ENCODE assay signal across 8 mouse cellular contexts in the genomic region with DNA sequence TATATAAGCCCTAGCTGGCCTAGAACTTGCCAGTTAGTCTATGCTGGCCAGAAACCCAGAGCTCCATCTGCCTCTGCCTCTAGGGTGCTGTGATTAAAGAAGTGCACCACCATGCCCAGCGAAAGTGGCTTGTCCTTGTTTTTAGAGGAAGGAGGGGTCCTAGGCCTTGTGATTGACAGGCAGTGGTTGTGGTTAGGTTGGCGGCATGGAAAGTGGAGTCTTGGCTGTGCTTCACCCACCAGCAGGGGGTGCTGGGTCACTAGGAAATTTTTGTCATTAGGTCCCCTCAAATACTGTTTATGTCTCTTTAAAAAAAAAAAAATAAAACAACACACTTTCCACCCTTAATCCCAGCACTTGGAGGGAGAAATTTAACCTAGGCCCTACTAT. TPM values are rescaled to one million over a fixed set of nuclear protein-coding genes. Genes with fewer than 3 reads are reported as not detected.
A peak's percentile ranks its signal among the peaks of the same experiment; 100 is the strongest.
DNase-seq lines count a peak whose midpoint lies in the region; ATAC-seq and TF ChIP-seq lines count a peak whose summit lies in the region.

No protein-coding gene starts in this region.

- intact Hi-C loops in left cerebral cortex, postnatal 25 days (cut with DNase I) = no loop called here

- H3K4me3 ChIP-seq in layer of hippocampus, adult 2 months = no peak overlapping the region
- H3K4me3 ChIP-seq in midbrain, embryonic 16.5 days (ENCODE audit: low read depth, low read length) = no peak overlapping the region

- H3K36me3 ChIP-seq in midbrain, embryonic 16.5 days (ENCODE audit: control insufficient read depth, insufficient read depth, low read length) = no peaks in the 10 kb centered on the region

- H3K9me3 ChIP-seq in midbrain, embryonic 16.5 days (replicated peaks; ENCODE audit: control insufficient read depth, low read length, poor library complexity, severe bottlenecking) = no peaks in the 10 kb centered on the region

- 25% methylated on average over 2 of the region's 2 CpGs for WGBS in midbrain, embryonic 16.5 days

- ATAC-seq in midbrain, embryonic 16.5 days = peak; percentile 55; the same call in 1 of the 2 replicates

- peak; percentile 74 for TF ChIP-seq CTCF in layer of hippocampus, adult 2 months (conservative IDR thresholded peaks at IDR 0.05)

- no peak overlapping the region for H3K27ac ChIP-seq in layer of hippocampus, adult 2 months
- no peak overlapping the region for H3K27ac ChIP-seq in midbrain, embryonic 16.5 days (ENCODE audit: low read length)

- H3K27me3 ChIP-seq in midbrain, embryonic 16.5 days (ENCODE audit: control insufficient read depth, insufficient read depth, low read depth, low read length) = no peaks in the 10 kb centered on the region; the same call in 1 of the 2 replicates

- H3K4me1 ChIP-seq in midbrain, embryonic 16.5 days (ENCODE audit: control insufficient read depth, insufficient read depth, low read length) = no peaks in the 10 kb centered on the region

- no peak for DNase-seq in layer of hippocampus, adult 2 months (ENCODE audit: low spot score in 2 of 2)
- DNase-seq in layer of hippocampus, adult 18-20 months (ENCODE audit: low spot score in 2 of 2) = no peak
- DNase-seq in ES-CJ7 (ENCODE audit: low read depth, low spot score) (peak; percentile 81), MN1 (ENCODE audit: low spot score) (no peak)
- peak; percentile 64 for DNase-seq in embryo, embryonic 10.5 days (ENCODE audit: low spot score)
- no peak for DNase-seq in spleen, adult 12 weeks (ENCODE audit: low spot score)
- DNase-seq in left cerebral cortex, postnatal 25 days (ENCODE audit: low spot score in 2 of 2) = no peak

- H3K9ac ChIP-seq in midbrain, embryonic 16.5 days (ENCODE audit: low read depth, low read length) = no peak overlapping the region

- H3K4me2 ChIP-seq in midbrain, embryonic 16.5 days (ENCODE audit: low read length) = no peak overlapping the region

RNA-seq across cellular contexts. Expression of gene Mocs3, which starts 18.4 kb away (rescaled TPM):
- total RNA-seq in layer of hippocampus, adult 2 months (2021) = 10 to 100 TPM; 20.7 to 20.9 TPM
- 10 to 100 TPM; 18.1 to 18.2 TPM for total RNA-seq in layer of hippocampus, adult 18-20 months (2021)
- 7.5 and 8.5 TPM in 2 replicates for polyA plus RNA-seq in midbrain, embryonic 16.5 days (2015; fragmentation: Nextera tagmentation; extraction: Ambion mirVana)
- total RNA-seq in left cerebral cortex, postnatal 25 days (2021) = 10 to 100 TPM; 15.4 to 16.6 TPM

RNA-seq across cellular contexts. Expression of gene Dpm1, which starts 18.5 kb away (rescaled TPM):
- 10 to 100 TPM; 56.9 to 69.9 TPM for total RNA-seq in layer of hippocampus, adult 2 months (2021)
- total RNA-seq in layer of hippocampus, adult 18-20 months (2021) = 10 to 100 TPM; 68.3 to 74.5 TPM
- 80.3 and 83.4 TPM in 2 replicates for polyA plus RNA-seq in midbrain, embryonic 16.5 days (2015; fragmentation: Nextera tagmentation; extraction: Ambion mirVana)
- 10 to 100 TPM; 54.6 to 55.4 TPM for total RNA-seq in left cerebral cortex, postnatal 25 days (2021)

RNA-seq across cellular contexts. Expression of gene Gm20716, which starts 18.7 kb away (rescaled TPM):
- 10 to 100 TPM; 29.4 to 34.4 TPM for total RNA-seq in layer of hippocampus, adult 2 months (2021)
- total RNA-seq in layer of hippocampus, adult 18-20 months (2021) = 10 to 100 TPM; 24.7 to 31.3 TPM
- polyA plus RNA-seq in midbrain, embryonic 16.5 days (2015; fragmentation: Nextera tagmentation; extraction: Ambion mirVana) = 18.2 and 21.7 TPM in 2 replicates
- 10 to 100 TPM; 33.6 to 38.8 TPM for total RNA-seq in left cerebral cortex, postnatal 25 days (2021)

RNA-seq across cellular contexts. Expression of gene Kcng1, which starts 32.7 kb away (rescaled TPM):
- 10 to 100 TPM; 37.9 to 39.8 TPM for total RNA-seq in layer of hippocampus, adult 2 months (2021)
- 10 to 100 TPM; 43.9 to 51.6 TPM for total RNA-seq in layer of hippocampus, adult 18-20 months (2021)
- 3.5 and 3.6 TPM in 2 replicates for polyA plus RNA-seq in midbrain, embryonic 16.5 days (2015; fragmentation: Nextera tagmentation; extraction: Ambion mirVana)
- total RNA-seq in left cerebral cortex, postnatal 25 days (2021) = 10 to 100 TPM; 34.1 to 43.2 TPM

RNA-seq across cellular contexts. Expression of gene Adnp, which starts 41.9 kb away (rescaled TPM):
- 10 to 100 TPM; 90.5 to 96.3 TPM for total RNA-seq in layer of hippocampus, adult 2 months (2021)
- total RNA-seq in layer of hippocampus, adult 18-20 months (2021) = 10 to 100 TPM; 82.7 to 90.3 TPM
- polyA plus RNA-seq in midbrain, embryonic 16.5 days (2015; fragmentation: Nextera tagmentation; extraction: Ambion mirVana) = 2.7 and 2.8 TPM in 2 replicates
- total RNA-seq in left cerebral cortex, postnatal 25 days (2021) = 10 to 100 TPM; 79.6 to 83.3 TPM

Comparison
In these comparisons a context has a peak if more than half of its experiments do, and no peak if none do; other contexts are left out.
1. DNase-seq: peak in ES-CJ7 (single experiment) and embryo, embryonic 10.5 days (single experiment); none in layer of hippocampus, adult 2 months (0 of 2), layer of hippocampus, adult 18-20 months (0 of 2), spleen, adult 12 weeks (single experiment), left cerebral cortex, postnatal 25 days (0 of 2) and MN1 (single experiment).